Mouse (Mus musculus): ENCODE measurements around the gene Mapkbp1. TPM values are rescaled to one million over a fixed set of nuclear protein-coding genes. Genes with fewer than 3 reads are reported as not detected.

Mapkbp1 gene
- total and polyA plus RNA-seq, 2 experiments from 2014 or later = 1.1 to 18.7 TPM

- H3K4me1 ChIP-seq (ENCODE audit: control insufficient read depth, insufficient read depth) = no peaks in the 10 kb centered on the region
- TF ChIP-seq CTCF (IDR thresholded peaks at IDR 0.05; ENCODE audit: low read depth) (no peak), EP300 (IDR thresholded peaks at IDR 0.05; ENCODE audit: low read depth) (no peak)
- 74% methylated on average over 4 of the region's 4 CpGs for WGBS
Measured at GRCm38 (mm10) chr2:120007680-120008210, 35.2 kb downstream of the Mapkbp1 start.

GRCm38 (mm10) chr2:120008672-120009071, 36.2 kb downstream of the Mapkbp1 start:
- Histone ChIP-seq H3K9me3 (replicated peaks; ENCODE audit: control insufficient read depth, low read length) (no peaks in the 10 kb centered on the region), H3K36me3 (replicated peaks; ENCODE audit: control insufficient read depth, insufficient read depth, low read length) (peaks cover 7% of the 10 kb centered on the region; the same call in 1 of the 2 replicates), H3K4me2 (ENCODE audit: low read depth, low read length) (no peak overlapping the region), H3K27ac (ENCODE audit: low read depth) (no peak overlapping the region), H3K4me3 (ENCODE audit: low read depth, low read length) (no peak overlapping the region), H3K27me3 (ENCODE audit: control insufficient read depth, insufficient read depth, low read length) (no peaks in the 10 kb centered on the region), H3K4me1 (ENCODE audit: control insufficient read depth, insufficient read depth) (no peaks in the 10 kb centered on the region), H3K9ac (replicated peaks; ENCODE audit: low read depth, low read length) (no peak overlapping the region)
- TF ChIP-seq EP300 (IDR thresholded peaks at IDR 0.05; ENCODE audit: low read depth) = no peak
- TF ChIP-seq CTCF (IDR thresholded peaks at IDR 0.05; ENCODE audit: low read depth) = no peak
- 47% methylated on average over 4 of the region's 4 CpGs for WGBS
- DNase-seq (ENCODE audit: low spot score) (peak; percentile 46), ATAC-seq (ENCODE audit: insufficient read depth, low read depth) (no peak)

More at GRCm38 (mm10) chr2:120007680-120008210, 35.2 kb downstream of the Mapkbp1 start:
- Histone ChIP-seq H3K27ac (ENCODE audit: low read depth) (no peak overlapping the region), H3K9ac (replicated peaks; ENCODE audit: low read depth, low read length) (no peak overlapping the region), H3K4me2 (ENCODE audit: low read depth, low read length) (no peak overlapping the region), H3K4me3 (ENCODE audit: low read depth, low read length) (no peak overlapping the region), H3K9me3 (replicated peaks; ENCODE audit: control insufficient read depth, low read length) (no peaks in the 10 kb centered on the region), H3K36me3 (replicated peaks; ENCODE audit: control insufficient read depth, insufficient read depth, low read length) (no peaks in the 10 kb centered on the region), H3K27me3 (ENCODE audit: control insufficient read depth, insufficient read depth, low read length) (no peaks in the 10 kb centered on the region)
- no peak for ATAC-seq (ENCODE audit: insufficient read depth, low read depth)
- no peak for DNase-seq (ENCODE audit: low spot score)

GRCm38 (mm10) chr2:120011462-120012200, 39.1 kb downstream of the Mapkbp1 start:
- no peaks in the 10 kb centered on the region for H3K4me1 ChIP-seq (ENCODE audit: control insufficient read depth, insufficient read depth)
- H3K4me2 ChIP-seq (ENCODE audit: low read depth, low read length) = no peak overlapping the region
- H3K27me3 ChIP-seq (ENCODE audit: control insufficient read depth, insufficient read depth, low read length) = no peaks in the 10 kb centered on the region
- peak; percentile 70 for DNase-seq (ENCODE audit: low spot score)
- H3K27ac ChIP-seq (ENCODE audit: low read depth) = no peak overlapping the region
- no peak overlapping the region for H3K4me3 ChIP-seq (ENCODE audit: low read depth, low read length)
- no peak overlapping the region for H3K9ac ChIP-seq (replicated peaks; ENCODE audit: low read depth, low read length)
- H3K36me3 ChIP-seq (replicated peaks; ENCODE audit: control insufficient read depth, insufficient read depth, low read length) = peaks cover 22% of the 10 kb centered on the region
- ATAC-seq (ENCODE audit: insufficient read depth, low read depth) = peak; percentile 75
- TF ChIP-seq CTCF (IDR thresholded peaks at IDR 0.05; ENCODE audit: low read depth) (peak; percentile 79), EP300 (IDR thresholded peaks at IDR 0.05; ENCODE audit: low read depth) (no peak)
- H3K9me3 ChIP-seq (replicated peaks; ENCODE audit: control insufficient read depth, low read length) = no peaks in the 10 kb centered on the region
- 68% methylated on average over 8 of the region's 8 CpGs for WGBS

- 51% methylated on average over 13 of the region's 13 CpGs for WGBS
- Histone ChIP-seq H3K4me3 (ENCODE audit: low read depth, low read length) (no peak overlapping the region), H3K4me1 (ENCODE audit: control insufficient read depth, insufficient read depth) (no peaks in the 10 kb centered on the region), H3K4me2 (ENCODE audit: low read depth, low read length) (no peak overlapping the region), H3K36me3 (replicated peaks; ENCODE audit: control insufficient read depth, insufficient read depth, low read length) (peaks cover 35% of the 10 kb centered on the region), H3K9me3 (replicated peaks; ENCODE audit: control insufficient read depth, low read length) (no peaks in the 10 kb centered on the region), H3K27ac (ENCODE audit: low read depth) (no peak overlapping the region), H3K27me3 (ENCODE audit: control insufficient read depth, insufficient read depth, low read length) (no peaks in the 10 kb centered on the region), H3K9ac (replicated peaks; ENCODE audit: low read depth, low read length) (no peak overlapping the region)
- TF ChIP-seq EP300 (IDR thresholded peaks at IDR 0.05; ENCODE audit: low read depth) (no peak), CTCF (IDR thresholded peaks at IDR 0.05; ENCODE audit: low read depth) (no peak)
- DNase-seq (ENCODE audit: low spot score) (no peak), ATAC-seq (ENCODE audit: insufficient read depth, low read depth) (no peak)
Measured at GRCm38 (mm10) chr2:120012924-120013323, 40.4 kb downstream of the Mapkbp1 start.

- no peak overlapping the region for H3K9ac ChIP-seq (replicated peaks; ENCODE audit: low read depth, low read length)
- no peak overlapping the region for H3K4me2 ChIP-seq (ENCODE audit: low read depth, low read length)
- H3K4me1 ChIP-seq (ENCODE audit: control insufficient read depth, insufficient read depth) = no peaks in the 10 kb centered on the region
- no peak overlapping the region for H3K27ac ChIP-seq (ENCODE audit: low read depth)
- ATAC-seq (ENCODE audit: insufficient read depth, low read depth) = no peak
- no peaks in the 10 kb centered on the region for H3K27me3 ChIP-seq (ENCODE audit: control insufficient read depth, insufficient read depth, low read length)
- TF ChIP-seq EP300 (IDR thresholded peaks at IDR 0.05; ENCODE audit: low read depth) (no peak), CTCF (IDR thresholded peaks at IDR 0.05; ENCODE audit: low read depth) (no peak)
- H3K9me3 ChIP-seq (replicated peaks; ENCODE audit: control insufficient read depth, low read length) = no peaks in the 10 kb centered on the region
- DNase-seq (ENCODE audit: low spot score) = no peak
- no peak overlapping the region for H3K4me3 ChIP-seq (ENCODE audit: low read depth, low read length)
- peaks cover 43% of the 10 kb centered on the region for H3K36me3 ChIP-seq (replicated peaks; ENCODE audit: control insufficient read depth, insufficient read depth, low read length)
- 88% methylated on average over 2 of the region's 2 CpGs for WGBS
Measured at GRCm38 (mm10) chr2:120013831-120014486, 41.5 kb downstream of the Mapkbp1 start.
